Mouse (Mus musculus) hindbrain, postnatal 0 days (tissue): Measurements from ENCODE around the gene Cd19. TPM values are rescaled to one million over a fixed set of nuclear protein-coding genes. Genes with fewer than 3 reads are reported as not detected.

Experiments
- ATAC-seq: fragments of 200-750 bp; cut with Nextera tagmentation; 2 replicates; pipeline ENCODE4 v1.8.0; 2017; ENCODE audit warnings: mild to moderate bottlenecking, moderate TSS enrichment, moderate library complexity
- DNase-seq: peaks from one replicate; pipeline ENCODE4 v3.0.0-alpha.2; 2015; ENCODE audit warnings: low spot score
- H3K27ac ChIP-seq: fragments of 300-500 bp; sonication (generic); 2 replicates; pipeline ENCODE4 v1.5.1; 2014; ENCODE audit warnings: mild to moderate bottlenecking
- H3K27me3 ChIP-seq: fragments of 300-500 bp; sonication (generic); 2 replicates; pipeline ENCODE4 v1.6.1; 2014; ENCODE audit warnings: low read length, mixed read lengths; ENCODE audit not compliant: insufficient read depth
- H3K36me3 ChIP-seq: fragments of 300-500 bp; sonication (generic); 2 replicates; pipeline ENCODE4 v1.6.1; 2014; ENCODE audit warnings: low read length, mixed read lengths; ENCODE audit not compliant: insufficient read depth
- H3K4me1 ChIP-seq: fragments of 300-500 bp; sonication (generic); 2 replicates; pipeline ENCODE4 v1.6.1; 2014; ENCODE audit warnings: antibody characterized with exemption, low read length, mixed read lengths; ENCODE audit not compliant: insufficient read depth
- H3K4me2 ChIP-seq: fragments of 300-500 bp; sonication (generic); 2 replicates; pipeline ENCODE4 v1.6.1; 2014; ENCODE audit warnings: low read depth, mild to moderate bottlenecking, low read length, moderate library complexity, mixed read lengths
- H3K4me3 ChIP-seq: fragments of 300-500 bp; sonication (generic); 2 replicates; pipeline ENCODE4 v1.5.1; 2014; ENCODE audit warnings: low read length
- H3K9ac ChIP-seq: fragments of 300-500 bp; sonication (generic); replicated peaks from 2 replicates; pipeline ENCODE4 v1.6.1; 2014; ENCODE audit warnings: mild to moderate bottlenecking, low read length, moderate library complexity, mixed read lengths
- H3K9me3 ChIP-seq: fragments of 300-500 bp; sonication (generic); 2 replicates; pipeline ENCODE4 v1.6.1; 2016; ENCODE audit warnings: low read length, mixed read lengths
- CTCF ChIP-seq: IDR thresholded peaks from 2 replicates; pipeline ENCODE4 v1.5.1; 2016; ENCODE audit warnings: antibody characterized with exemption, control low read depth, low read depth
- WGBS: fragments of 180-500 bp; shearing (Covaris S2); extraction: QIAGEN DNeasy Blood & Tissue Kit; methylation state at CpG from one replicate; pipeline ENCODE4 v1.1.7; 2014; 5-methylcytosine and 5-hydroxymethylcytosine counted together
- polyA plus RNA-seq: library from polyadenylated mRNA; unstranded; fragments of >200 nt; fragmentation: Nextera tagmentation; extraction: Ambion mirVana; gene quantifications from 2 replicates; pipeline ENCODE4 v1.2.1, GENCODE M21; 2015
- total RNA-seq: library from RNA; depleted of rRNA; stranded (reverse); fragments of >200 nt; gene quantifications from 2 replicates; pipeline ENCODE4 v1.2.3, GENCODE M21; 2014; rRNA removed

Cd19 gene
- total RNA-seq (0.16 TPM in 1 of 2 replicates, not detected in the other), polyA plus RNA-seq (0.05 TPM in 1 of 2 replicates, not detected in the other)

GRCm38 (mm10) chr7:126414725-126415124, at the start of gene Cd19:
Cd19 (minus strand) TSS chr7:126414889.
- Histone ChIP-seq H3K9ac (no peak within 1 kb of the TSS), H3K4me3 (no peak within 1 kb of the TSS), H3K9me3 (no peaks in the 10 kb centered on the region), H3K36me3 (no peaks in the 10 kb centered on the region), H3K27me3 (no peaks in the 10 kb centered on the region), H3K4me2 (no peak within 1 kb of the TSS), H3K27ac (no peak within 1 kb of the TSS), H3K4me1 (no peaks in the 10 kb centered on the region)
- 91% methylated on average over 6 of the region's 6 CpGs for WGBS
- no peak for TF ChIP-seq CTCF
- ATAC-seq (no peak), DNase-seq (no peak)

GRCm38 (mm10) chr7:126464121-126464520, 49.4 kb upstream of the Cd19 start:
- no peak for ATAC-seq
- H3K4me2 ChIP-seq, result no peak overlapping the region
- no peaks in the 10 kb centered on the region for H3K27me3 ChIP-seq
- TF ChIP-seq CTCF, result no peak
- WGBS, result 64% methylated on average over 4 of the region's 4 CpGs
- H3K9ac ChIP-seq, result no peak overlapping the region
- no peaks in the 10 kb centered on the region for H3K4me1 ChIP-seq
- H3K36me3 ChIP-seq, result peaks cover 13% of the 10 kb centered on the region
- H3K9me3 ChIP-seq, result no peaks in the 10 kb centered on the region
- no peak for DNase-seq
- H3K4me3 ChIP-seq, result no peak overlapping the region
- no peak overlapping the region for H3K27ac ChIP-seq

- H3K4me1 ChIP-seq, result no peaks in the 10 kb centered on the region
- DNase-seq (no peak), ATAC-seq (no peak)
- peaks cover 7% of the 10 kb centered on the region for H3K36me3 ChIP-seq
- H3K27ac ChIP-seq, result no peak overlapping the region
- H3K9me3 ChIP-seq, result no peaks in the 10 kb centered on the region
- no peak overlapping the region for H3K9ac ChIP-seq
- no peak for TF ChIP-seq CTCF
- no peaks in the 10 kb centered on the region for H3K27me3 ChIP-seq
- no peak overlapping the region for H3K4me3 ChIP-seq
- no peak overlapping the region for H3K4me2 ChIP-seq
- WGBS, result 52% methylated on average over 4 of the region's 4 CpGs
Measured at GRCm38 (mm10) chr7:126463547-126463946, 48.9 kb upstream of the Cd19 start.

- Histone ChIP-seq H3K9me3 (no peaks in the 10 kb centered on the region), H3K4me2 (no peak within 1 kb of the TSS), H3K36me3 (peaks cover 2% of the 10 kb centered on the region), H3K4me3 (no peak within 1 kb of the TSS), H3K27ac (no peak within 1 kb of the TSS), H3K9ac (no peak within 1 kb of the TSS), H3K27me3 (no peaks in the 10 kb centered on the region), H3K4me1 (no peaks in the 10 kb centered on the region)
- WGBS, result 48% methylated on average over 5 of the region's 5 CpGs
- ATAC-seq, result no peak
- no peak for TF ChIP-seq CTCF
- no peak for DNase-seq
Measured at GRCm38 (mm10) chr7:126463004-126463403, 48.3 kb upstream of the Cd19 start, which contains the start of gene Atp2a1. Atp2a1 (minus strand) TSS chr7:126463108.

GRCm38 (mm10) chr7:126461626-126462025, 46.9 kb upstream of the Cd19 start:
- Histone ChIP-seq H3K4me3 (no peak overlapping the region), H3K9me3 (no peaks in the 10 kb centered on the region), H3K4me2 (no peak overlapping the region), H3K27ac (no peak overlapping the region), H3K27me3 (no peaks in the 10 kb centered on the region), H3K36me3 (no peaks in the 10 kb centered on the region), H3K9ac (no peak overlapping the region), H3K4me1 (no peaks in the 10 kb centered on the region)
- no peak for TF ChIP-seq CTCF
- 66% methylated on average over 3 of the region's 3 CpGs for WGBS
- no peak for ATAC-seq
- no peak for DNase-seq

GRCm38 (mm10) chr7:126460623-126461399, 46.1 kb upstream of the Cd19 start:
- H3K4me2 ChIP-seq, result no peak overlapping the region
- no peak overlapping the region for H3K27ac ChIP-seq
- DNase-seq, result no peak
- H3K4me1 ChIP-seq, result no peaks in the 10 kb centered on the region
- no peak for ATAC-seq
- H3K4me3 ChIP-seq, result no peak overlapping the region
- no peak overlapping the region for H3K9ac ChIP-seq
- no peak for TF ChIP-seq CTCF
- H3K36me3 ChIP-seq, result no peaks in the 10 kb centered on the region
- H3K9me3 ChIP-seq, result no peaks in the 10 kb centered on the region
- no peaks in the 10 kb centered on the region for H3K27me3 ChIP-seq
- WGBS, result 55% methylated on average over 10 of the region's 10 CpGs

GRCm38 (mm10) chr7:126458844-126459618, 44.3 kb upstream of the Cd19 start:
- no peak overlapping the region for H3K4me2 ChIP-seq
- WGBS, result 86% methylated on average over 11 of the region's 11 CpGs
- no peaks in the 10 kb centered on the region for H3K27me3 ChIP-seq
- H3K9me3 ChIP-seq, result no peaks in the 10 kb centered on the region
- no peak overlapping the region for H3K9ac ChIP-seq
- ATAC-seq (no peak), DNase-seq (no peak)
- H3K4me1 ChIP-seq, result no peaks in the 10 kb centered on the region
- no peaks in the 10 kb centered on the region for H3K36me3 ChIP-seq
- no peak overlapping the region for H3K4me3 ChIP-seq
- TF ChIP-seq CTCF, result no peak
- no peak overlapping the region for H3K27ac ChIP-seq
